Mouse (Mus musculus) ES-Bruce4 (cell line): Measurements from ENCODE around the gene Cog4. TPM values are rescaled to one million over a fixed set of nuclear protein-coding genes. Genes with fewer than 3 reads are reported as not detected.

ENCODE experiments used
- H3K27ac ChIP-seq: 2 replicates; pipeline ENCODE4 v1.5.1; 2012; ENCODE audit warnings: low read length, inconsistent platforms; ENCODE audit not compliant: insufficient read depth
- H3K27me3 ChIP-seq: 2 replicates; pipeline ENCODE4 v1.6.1; 2012; ENCODE audit warnings: mild to moderate bottlenecking, low read length, inconsistent platforms; ENCODE audit not compliant: control insufficient read depth, poor library complexity, insufficient read depth, severe bottlenecking
- H3K36me3 ChIP-seq: 2 replicates; pipeline ENCODE4 v1.6.1; 2012; ENCODE audit warnings: inconsistent platforms, mild to moderate bottlenecking, low read length, moderate library complexity; ENCODE audit not compliant: control insufficient read depth, poor library complexity, insufficient read depth, severe bottlenecking
- H3K4me1 ChIP-seq: one replicate; pipeline ENCODE4 v1.8.1; 2011; ENCODE audit warnings: low read length; ENCODE audit not compliant: control insufficient read depth, insufficient read depth
- H3K4me3 ChIP-seq: 2 replicates; pipeline ENCODE4 v1.5.1; 2011; ENCODE audit warnings: low read depth, mild to moderate bottlenecking, low read length
- H3K9ac ChIP-seq: 2 replicates; pipeline ENCODE4 v1.6.1; 2012; ENCODE audit warnings: low read depth, mild to moderate bottlenecking, inconsistent platforms; ENCODE audit not compliant: poor library complexity, severe bottlenecking
- H3K9me3 ChIP-seq: replicated peaks from 2 replicates; pipeline ENCODE4 v1.6.1; 2012; ENCODE audit warnings: mild to moderate bottlenecking, low read length, inconsistent platforms; ENCODE audit not compliant: control insufficient read depth, poor library complexity, insufficient read depth, severe bottlenecking
- CTCF ChIP-seq: IDR thresholded peaks from one replicate; pipeline ENCODE4 v1.8.1; 2011; ENCODE audit warnings: low read depth, low read length
- EP300 ChIP-seq: IDR thresholded peaks from 2 replicates; pipeline ENCODE4 v1.6.1; 2011; ENCODE audit warnings: low read depth, low read length; ENCODE audit not compliant: insufficient read depth
- POLR2A ChIP-seq: IDR thresholded peaks from one replicate; pipeline ENCODE4 v1.8.1; 2011; ENCODE audit warnings: low read length; ENCODE audit not compliant: insufficient read depth
- polyA plus RNA-seq: library from polyadenylated mRNA; stranded (reverse); fragments of >200 nt; gene quantifications from 2 replicates; pipeline ENCODE4 v1.2.4, GENCODE M21; 2011; ENCODE audit warnings: low read depth; ENCODE audit not compliant: missing spikeins, insufficient read depth, insufficient read length

The Cog4 gene
- polyA plus RNA-seq, 1 experiment, result 50.7 TPM

DNA sequence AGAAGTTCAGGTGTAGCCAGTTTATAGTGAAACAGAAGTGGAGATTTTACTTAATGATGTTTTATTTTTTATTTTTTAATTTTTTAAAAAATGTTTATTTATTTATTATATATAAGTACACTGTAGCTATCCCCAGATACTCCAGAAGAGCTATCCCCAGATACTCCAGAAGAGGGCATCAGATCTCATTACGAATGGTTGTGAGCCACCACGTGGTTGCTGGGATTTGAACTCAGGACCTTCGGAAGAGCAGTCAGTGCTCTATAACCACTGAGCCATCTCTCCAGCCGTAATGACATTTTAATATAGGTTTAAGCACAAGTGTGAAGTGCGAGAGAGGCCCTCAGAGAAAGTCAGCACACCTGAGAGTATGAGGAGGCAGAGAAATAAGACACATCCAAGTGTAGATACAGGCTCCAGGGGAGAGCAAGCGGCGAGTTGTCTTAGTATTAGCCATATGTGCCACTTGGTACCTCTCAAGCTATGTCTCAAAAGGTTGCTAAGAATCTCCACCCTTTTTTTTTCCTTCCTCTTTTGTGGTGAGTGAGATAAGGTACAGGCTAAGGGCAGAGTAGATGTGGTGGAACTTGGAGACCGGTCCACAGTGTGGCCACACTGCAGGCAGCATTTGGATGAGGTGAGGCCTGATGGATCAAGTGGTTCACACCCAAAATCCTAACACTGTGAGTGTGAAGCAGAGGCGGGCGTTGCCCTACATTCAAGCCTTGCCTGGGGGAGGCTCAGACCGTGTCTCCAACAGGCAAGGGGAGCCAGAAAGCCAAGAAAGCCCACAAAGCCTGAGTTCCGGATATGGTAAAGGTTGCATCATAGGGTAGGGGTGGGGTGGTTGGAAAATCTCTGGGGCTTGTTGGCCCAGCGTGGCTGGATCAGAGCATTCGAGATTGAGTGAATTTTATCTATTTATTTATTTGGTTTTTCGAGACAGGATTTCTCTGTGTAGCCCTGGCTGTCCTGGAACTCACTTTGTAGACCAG is 65.5 kb downstream of the Cog4 start:
- Histone ChIP-seq H3K4me1 (no peaks in the 10 kb centered on the region), H3K36me3 (no peaks in the 10 kb centered on the region), H3K27me3 (no peaks in the 10 kb centered on the region), H3K9me3 (no peaks in the 10 kb centered on the region), H3K27ac (no peak overlapping the region), H3K4me3 (no peak overlapping the region), H3K9ac (no peak overlapping the region)
- TF ChIP-seq POLR2A, result no peak
- no peak for TF ChIP-seq EP300
- no peak for TF ChIP-seq CTCF

DNA sequence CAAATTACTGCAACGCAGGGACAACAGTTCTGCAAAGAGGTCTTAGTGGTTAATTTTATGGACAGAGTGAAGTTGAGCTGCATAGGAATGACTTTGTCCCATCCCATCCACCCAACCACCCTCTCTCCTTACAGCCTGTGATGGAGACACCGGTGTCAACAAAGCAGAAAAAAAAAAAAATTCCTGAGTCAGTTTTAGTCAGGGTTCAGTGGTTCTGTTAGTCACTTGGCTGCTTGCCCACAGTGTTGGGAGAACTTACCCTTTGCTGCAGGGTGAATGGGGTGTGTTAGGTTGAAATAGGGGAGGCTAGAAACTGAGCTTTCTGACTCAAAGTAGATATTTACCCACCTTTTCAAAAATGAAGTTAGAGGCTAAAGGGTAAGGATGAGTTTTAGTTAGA is 71.0 kb downstream of the Cog4 start:
- Histone ChIP-seq H3K9ac (no peak overlapping the region), H3K4me3 (no peak overlapping the region), H3K36me3 (no peaks in the 10 kb centered on the region), H3K4me1 (peaks cover 11% of the 10 kb centered on the region), H3K27me3 (no peaks in the 10 kb centered on the region), H3K9me3 (no peaks in the 10 kb centered on the region), H3K27ac (no peak overlapping the region)
- TF ChIP-seq POLR2A, result no peak

DNA sequence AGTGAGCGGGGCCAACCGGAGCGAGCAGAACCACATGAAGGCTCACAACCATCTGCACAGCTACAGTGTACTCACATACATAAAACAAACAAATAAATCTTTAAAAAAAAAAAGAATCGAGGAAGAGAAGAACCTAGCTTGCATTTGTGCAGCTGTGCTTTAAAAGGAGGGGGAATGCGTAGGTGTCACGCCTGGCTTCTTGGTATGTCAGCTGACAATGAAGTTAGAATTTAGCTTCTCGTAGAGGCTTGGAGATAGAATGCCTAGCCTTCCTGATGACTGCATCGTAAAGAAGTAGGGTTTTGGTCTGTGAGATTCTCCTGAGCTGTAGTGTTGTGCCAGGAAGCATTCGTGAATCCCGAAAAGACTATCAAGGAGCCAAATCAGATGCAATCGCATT is 71.6 kb downstream of the Cog4 start:
- H3K27me3 ChIP-seq, result no peaks in the 10 kb centered on the region
- H3K4me3 ChIP-seq, result no peak overlapping the region
- peak overlapping the region; percentile 29; the same call in 1 of the 2 replicates for H3K9ac ChIP-seq
- H3K27ac ChIP-seq, result no peak overlapping the region
- no peaks in the 10 kb centered on the region for H3K36me3 ChIP-seq
- TF ChIP-seq CTCF, result no peak
- no peak for TF ChIP-seq EP300
- no peak for TF ChIP-seq POLR2A
- H3K9me3 ChIP-seq, result no peaks in the 10 kb centered on the region
- peaks cover 13% of the 10 kb centered on the region for H3K4me1 ChIP-seq

DNA sequence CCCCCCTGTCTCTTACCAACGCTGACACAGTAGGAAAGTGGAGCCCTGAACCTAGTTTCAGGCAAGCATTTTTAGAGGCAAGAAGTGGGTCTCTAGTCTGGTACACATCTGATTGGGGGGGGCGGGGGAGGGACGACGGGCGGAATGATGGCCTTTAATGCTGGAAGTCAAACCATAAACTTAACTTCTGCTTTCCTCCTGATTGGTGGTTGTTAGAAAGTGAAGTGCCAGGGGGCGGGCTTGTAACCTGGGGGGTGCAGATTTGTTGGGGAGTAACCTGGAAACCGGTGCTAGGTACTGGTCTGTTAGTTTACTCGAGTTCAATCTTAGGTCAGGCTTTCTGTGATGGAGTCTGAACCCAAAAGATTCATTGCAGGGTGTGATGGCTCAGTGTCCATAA is 72.1 kb downstream of the Cog4 start:
- TF ChIP-seq CTCF (no peak), EP300 (no peak), POLR2A (no peak)
- H3K9ac ChIP-seq, result peak overlapping the region; percentile 29; the same call in 1 of the 2 replicates
- no peak overlapping the region for H3K27ac ChIP-seq
- H3K27me3 ChIP-seq, result no peaks in the 10 kb centered on the region
- peaks cover 13% of the 10 kb centered on the region for H3K4me1 ChIP-seq
- H3K9me3 ChIP-seq, result no peaks in the 10 kb centered on the region
- no peak overlapping the region for H3K4me3 ChIP-seq
- no peaks in the 10 kb centered on the region for H3K36me3 ChIP-seq

DNA sequence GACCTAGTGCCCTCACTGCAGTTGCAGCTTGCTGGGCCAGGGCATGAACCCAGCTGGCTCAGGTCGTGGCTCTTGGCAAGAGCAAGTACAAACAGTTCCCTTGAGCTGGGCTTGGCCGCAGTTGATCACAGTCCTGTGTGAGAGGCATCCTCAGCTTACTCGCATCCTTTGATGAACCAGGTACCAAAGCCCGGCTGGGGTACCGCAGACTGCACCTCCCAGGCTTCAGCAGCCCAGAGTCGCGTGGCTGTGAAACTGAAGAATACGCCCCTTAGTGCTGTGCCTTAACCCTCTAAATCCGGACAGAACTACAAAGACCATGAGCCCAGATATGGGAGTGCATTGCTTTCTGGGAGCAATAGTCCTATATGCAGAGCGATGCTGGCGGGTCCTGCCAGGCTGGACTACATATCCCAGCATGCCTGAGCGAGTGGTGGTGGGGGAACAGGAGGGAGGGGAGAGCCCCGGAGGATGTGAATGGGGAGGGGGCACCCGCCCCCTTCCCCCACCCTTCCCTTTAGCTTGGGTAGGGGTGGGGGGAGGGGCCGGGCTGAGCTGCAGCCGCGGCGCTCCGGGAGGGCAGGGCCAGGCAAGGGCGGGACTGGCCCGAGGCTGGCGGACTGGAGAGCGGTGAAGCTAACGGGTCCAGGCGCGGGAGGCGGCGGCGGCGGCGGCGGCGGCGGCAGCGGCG is 73.1 kb downstream of the Cog4 start, which contains the start of gene St3gal2:
TSS of gene St3gal2 (plus strand) at position 582 of the 691 bp plus-strand sequence.
- Histone ChIP-seq H3K4me1 (peaks cover 13% of the 10 kb centered on the region), H3K36me3 (no peaks in the 10 kb centered on the region), H3K9me3 (no peaks in the 10 kb centered on the region), H3K9ac (peak within 1 kb of the TSS; percentile 90), H3K27me3 (no peaks in the 10 kb centered on the region), H3K4me3 (peak within 1 kb of the TSS; percentile 80), H3K27ac (no peak within 1 kb of the TSS)
- TF ChIP-seq CTCF, result no peak
- TF ChIP-seq EP300, result no peak
- TF ChIP-seq POLR2A, result no peak
